Mouse (Mus musculus) gastrocnemius, postnatal 36 days (tissue): ENCODE results near the gene Blzf1. TPM values are rescaled to one million over a fixed set of nuclear protein-coding genes. Genes with fewer than 3 reads are reported as not detected.

Experiments
- DNase-seq, 2 experiments: peaks; one replicate each; pipeline ENCODE4 v3.0.0; 2022
- intact Hi-C: fragments of 180-260 bp; cut with DNase I; formaldehyde crosslinking; loops from one replicate; pipeline ENCODE4 v1.15.1; 2025
- total RNA-seq, 2 experiments: library from RNA; stranded (reverse); gene quantifications; 2 replicates each; pipeline ENCODE4 v1.2.3; 2021

Blzf1 gene
- total RNA-seq, 2 experiments from 2014 or later = 20.1 to 24.5 TPM

GRCm38 (mm10) chr1:164303821-164304220 lies 3.5 kb downstream of the Blzf1 start, which contains the start of gene Nme7:
Gene Nme7 (plus strand): TSS chr1:164304121.
- DNase-seq = no peak
- intact Hi-C loops = no loop called here

- DNase-seq = no peak
- intact Hi-C loops = no loop called here
Observed at GRCm38 (mm10) chr1:164301949-164302348, 5.3 kb downstream of the Blzf1 start.

- DNase-seq = no peak
- intact Hi-C loops = no loop called here
Observed at GRCm38 (mm10) chr1:164296473-164296872, 10.8 kb downstream of the Blzf1 start.

GRCm38 (mm10) chr1:164294071-164294470 lies 13.2 kb downstream of the Blzf1 start:
- intact Hi-C loops = no loop called here

GRCm38 (mm10) chr1:164292040-164292439 lies 15.2 kb downstream of the Blzf1 start:
- DNase-seq = no peak
- intact Hi-C loops = no loop called here

More at GRCm38 (mm10) chr1:164294071-164294470, 13.2 kb downstream of the Blzf1 start:
- DNase-seq = no peak

- no peak for DNase-seq
- intact Hi-C loops = no loop called here
Observed at GRCm38 (mm10) chr1:164287406-164287805, 19.9 kb downstream of the Blzf1 start.

GRCm38 (mm10) chr1:164284007-164284406 lies 23.3 kb downstream of the Blzf1 start:
- intact Hi-C loops = no loop called here
- DNase-seq = no peak

- no peak for DNase-seq
- intact Hi-C loops = no loop called here
Observed at GRCm38 (mm10) chr1:164279332-164279731, 28.0 kb downstream of the Blzf1 start.

GRCm38 (mm10) chr1:164276552-164276951 lies 30.7 kb downstream of the Blzf1 start:
- intact Hi-C loops = no loop called here
- DNase-seq = no peak

GRCm38 (mm10) chr1:164275455-164275954 lies 31.8 kb downstream of the Blzf1 start, which contains the start of gene Ccdc181:
Gene Ccdc181 (plus strand): TSS chr1:164275585.
- DNase-seq = peak; percentile 85 to 88
- intact Hi-C loops = no loop called here

- DNase-seq = no peak
- intact Hi-C loops = no loop called here
Observed at GRCm38 (mm10) chr1:164273659-164274058, 33.6 kb downstream of the Blzf1 start.

- DNase-seq = no peak
Observed at GRCm38 (mm10) chr1:164270941-164271340, 36.3 kb downstream of the Blzf1 start.

GRCm38 (mm10) chr1:164261553-164261952 lies 45.7 kb downstream of the Blzf1 start:
- DNase-seq = peak in 1 of 2 experiments; percentile 5
- intact Hi-C loops = no loop called here

More at GRCm38 (mm10) chr1:164270941-164271340, 36.3 kb downstream of the Blzf1 start:
- intact Hi-C loops = no loop called here

- DNase-seq = no peak
- intact Hi-C loops = no loop called here
Observed at GRCm38 (mm10) chr1:164260171-164261028, 46.9 kb downstream of the Blzf1 start.

GRCm38 (mm10) chr1:164254836-164255235 lies 52.5 kb downstream of the Blzf1 start:
- intact Hi-C loops = loop anchor here (5.0 kb wide), 1 partner anchor 52 kb away; the partner anchor contains the start of gene Blzf1

GRCm38 (mm10) chr1:164252551-164252950 lies 54.7 kb downstream of the Blzf1 start:
- intact Hi-C loops = loop anchor here (5.0 kb wide), 1 partner anchor 55 kb away; the partner anchor contains the start of gene Blzf1
- no peak for DNase-seq

More at GRCm38 (mm10) chr1:164254836-164255235, 52.5 kb downstream of the Blzf1 start:
- no peak for DNase-seq

GRCm38 (mm10) chr1:164251438-164251837 lies 55.9 kb downstream of the Blzf1 start:
- DNase-seq = no peak
- intact Hi-C loops = loop anchor here (5.0 kb wide), 1 partner anchor 56 kb away; the partner anchor contains the start of gene Blzf1

GRCm38 (mm10) chr1:164250391-164251150 lies 56.7 kb downstream of the Blzf1 start:
- intact Hi-C loops = loop anchor here (5.0 kb wide), 1 partner anchor 57 kb away; the partner anchor contains the start of gene Blzf1
- no peak for DNase-seq

- peak in 1 of 2 experiments; percentile 8 for DNase-seq
- intact Hi-C loops = no loop called here
Observed at GRCm38 (mm10) chr1:164249332-164249711, 58.0 kb downstream of the Blzf1 start.

- intact Hi-C loops = no loop called here
- DNase-seq = peak; percentile 97 to 99
Observed at GRCm38 (mm10) chr1:164248465-164249331, 58.6 kb downstream of the Blzf1 start, which contains the start of gene Slc19a2. Gene Slc19a2 (plus strand): TSS chr1:164249046.
